Mouse (Mus musculus) liver, embryonic 14.5 days (tissue): Measurements from ENCODE around the gene Rela.

Experiments used
- CTCF ChIP-seq: IDR thresholded peaks from 2 replicates; pipeline ENCODE4 v1.5.1; 2016; ENCODE audit warnings: antibody characterized with exemption, low read depth, control low read depth
- EP300 ChIP-seq: IDR thresholded peaks from 2 replicates; pipeline ENCODE4 v1.6.1; 2016; ENCODE audit warnings: antibody characterized with exemption, low read depth

DNA sequence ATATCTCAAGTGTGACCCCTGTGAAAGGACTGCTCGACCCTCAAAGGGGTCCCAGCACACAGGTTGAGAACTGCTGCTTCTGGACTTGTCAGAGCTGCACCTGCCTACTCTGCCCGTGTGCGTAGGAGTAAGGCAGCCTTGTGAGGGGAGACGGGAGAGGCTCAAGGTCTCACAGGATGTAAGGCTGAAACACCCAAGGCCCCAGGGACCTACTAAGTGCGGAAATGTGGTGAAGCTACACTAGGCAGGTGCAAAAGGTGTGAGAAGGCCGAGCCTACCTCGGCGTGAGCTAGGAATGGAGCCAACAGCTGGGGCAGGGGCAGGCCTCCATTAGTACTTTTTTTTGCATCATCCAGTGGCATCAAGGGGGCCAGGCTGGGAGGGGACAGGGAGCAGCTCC lies 25.0 kb downstream of the Rela start:
- TF ChIP-seq EP300: no peak
- TF ChIP-seq CTCF: no peak
